Comparison of ENCODE assay signal across 13 mouse cellular contexts in genomic region chr7:139107908-139108650, GRCm38 (mm10). TPM values are rescaled to one million over a fixed set of nuclear protein-coding genes. Genes with fewer than 3 reads are reported as not detected.
A peak's percentile ranks its signal among the peaks of the same experiment; 100 is the strongest.
DNase-seq lines count a peak whose midpoint lies in the region.
"Had no signal": no experiment of that assay in that cellular context is flagged by ENCODE, and none has a peak within 500 bp of the region (broad histone marks: within the 10 kb centered on the region; RNA-seq: fewer than 3 reads in every experiment).

No protein-coding gene starts in this region.

- DNase-seq in left cerebral cortex, postnatal 14 days (ENCODE audit: low spot score in 2 of 2): peak; percentile 54 to 67
- DNase-seq in left cerebral cortex, postnatal 4 days: no peak
- DNase-seq in right cerebral cortex, adult 2 months (ENCODE audit: low spot score in 2 of 2): peak; percentile 47 to 64
- no peak for DNase-seq in right cerebral cortex, postnatal 14 days
- DNase-seq in adrenal gland, postnatal 10 days: peak; percentile 47
- no peak for DNase-seq in MN1 (ENCODE audit: low spot score)
- DNase-seq in urinary bladder, postnatal 4 days (ENCODE audit: low spot score in 2 of 2): no peak
- DNase-seq: gastrocnemius, postnatal 25 days; heart, postnatal 14 days; kidney, postnatal 10 days; spleen, adult 18-20 months; thymus, postnatal 4 days had no signal

- intact Hi-C loops in left cerebral cortex, postnatal 14 days (cut with DNase I): no loop called here
- intact Hi-C loops in left cerebral cortex, postnatal 4 days (cut with DNase I): no loop called here

RNA-seq across cellular contexts. Expression of gene Dpysl4, which starts 22.3 kb away (rescaled TPM):
- 100 to 1,000 TPM; 103 to 107 TPM for total RNA-seq in left cerebral cortex, postnatal 14 days (2021)
- total RNA-seq in left cerebral cortex, postnatal 4 days (2021): 100 to 1,000 TPM; 101 to 108 TPM
- 1 to 10 TPM; 3.3 to 6.3 TPM for total RNA-seq in adrenal gland, postnatal 10 days (2021)
- total RNA-seq: MEL had no signal

Comparison
In these comparisons a context has a peak if more than half of its experiments do, and no peak if none do; other contexts are left out.
1. DNase-seq: peak in left cerebral cortex, postnatal 14 days (2 of 2), right cerebral cortex, adult 2 months (2 of 2) and adrenal gland, postnatal 10 days (single experiment); none in left cerebral cortex, postnatal 4 days (single experiment), right cerebral cortex, postnatal 14 days (single experiment), MN1 (single experiment) and urinary bladder, postnatal 4 days (0 of 2).
2. RNA of gene Dpysl4, which starts 22.3 kb away (total RNA-seq): 101 to 108 TPM in left cerebral cortex, postnatal 4 days and 103 to 107 TPM in left cerebral cortex, postnatal 14 days; 3.3 to 6.3 TPM in adrenal gland, postnatal 10 days; every median in the first group is over 10 times any median in the second.